Mouse (Mus musculus) thymus, adult 2 months (tissue): ENCODE measurements around the gene Iqch. TPM values are rescaled to one million over a fixed set of nuclear protein-coding genes. Genes with fewer than 3 reads are reported as not detected.

Experiments
- DNase-seq: peaks from one replicate; pipeline ENCODE4 v3.0.0; 2021
- H3K27ac ChIP-seq: fragments of 200-500 bp; 2 replicates; pipeline ENCODE4 v1.5.1; 2012; ENCODE audit warnings: low read length, control low read depth; ENCODE audit not compliant: control insufficient read depth, insufficient read depth
- H3K27me3 ChIP-seq: fragments of 200-500 bp; 2 replicates; pipeline ENCODE4 v1.6.1; 2012; ENCODE audit warnings: mild to moderate bottlenecking, low read length, moderate library complexity, mixed read lengths; ENCODE audit not compliant: control insufficient read depth, insufficient read depth
- H3K36me3 ChIP-seq: fragments of 200-500 bp; 2 replicates; pipeline ENCODE4 v1.6.1; 2012; ENCODE audit warnings: mild to moderate bottlenecking, low read length, moderate library complexity; ENCODE audit not compliant: control insufficient read depth, insufficient read depth
- H3K4me1 ChIP-seq: fragments of 200-500 bp; replicated peaks from 2 replicates; pipeline ENCODE4 v1.6.1; 2012; ENCODE audit warnings: low read length; ENCODE audit not compliant: control insufficient read depth, insufficient read depth
- H3K4me3 ChIP-seq: fragments of 200-500 bp; 2 replicates; pipeline ENCODE4 v1.5.1; 2012; ENCODE audit warnings: mild to moderate bottlenecking, low read length, control low read depth, moderate library complexity; ENCODE audit not compliant: control insufficient read depth, insufficient read depth
- CTCF ChIP-seq: fragments of 200-500 bp; IDR thresholded peaks from 2 replicates; pipeline ENCODE4 v1.5.1; 2012; ENCODE audit warnings: mild to moderate bottlenecking, control low read depth, low read length, moderate library complexity, borderline replicate concordance; ENCODE audit not compliant: control insufficient read depth, poor library complexity, insufficient read depth; ENCODE audit errors: extremely low read depth
- POLR2A ChIP-seq: fragments of 200-500 bp; IDR thresholded peaks from 2 replicates; pipeline ENCODE4 v1.6.1; 2012; ENCODE audit warnings: mild to moderate bottlenecking, low read length, control low read depth, moderate library complexity; ENCODE audit not compliant: control insufficient read depth, poor library complexity, insufficient read depth; ENCODE audit errors: extremely low read depth
- WGBS: fragments of 180-500 bp; shearing (Covaris S2); methylation state at CpG from one replicate; pipeline ENCODE4 v1.1.7; 2018; 5-methylcytosine and 5-hydroxymethylcytosine counted together
- polyA plus RNA-seq: library from polyadenylated mRNA; depleted of rRNA; stranded (reverse); fragments of >200 nt; gene quantifications from 2 replicates; pipeline ENCODE4 v1.2.3, GENCODE M21; 2012

Gene Iqch
- polyA plus RNA-seq, 1 experiment = 0.16 TPM

GRCm38 (mm10) chr9:63645084-63645483 is 42.8 kb upstream of the Iqch start:
- peaks cover 36% of the 10 kb centered on the region for H3K36me3 ChIP-seq
- WGBS = 95% methylated on average over 8 of the region's 8 CpGs
- no peak overlapping the region for H3K4me3 ChIP-seq
- DNase-seq = no peak
- no peaks in the 10 kb centered on the region for H3K27me3 ChIP-seq
- TF ChIP-seq CTCF (no peak), POLR2A (no peak)
- no peak overlapping the region for H3K27ac ChIP-seq
- peaks cover 4% of the 10 kb centered on the region; the same call in 1 of the 2 replicates for H3K4me1 ChIP-seq

DNA sequence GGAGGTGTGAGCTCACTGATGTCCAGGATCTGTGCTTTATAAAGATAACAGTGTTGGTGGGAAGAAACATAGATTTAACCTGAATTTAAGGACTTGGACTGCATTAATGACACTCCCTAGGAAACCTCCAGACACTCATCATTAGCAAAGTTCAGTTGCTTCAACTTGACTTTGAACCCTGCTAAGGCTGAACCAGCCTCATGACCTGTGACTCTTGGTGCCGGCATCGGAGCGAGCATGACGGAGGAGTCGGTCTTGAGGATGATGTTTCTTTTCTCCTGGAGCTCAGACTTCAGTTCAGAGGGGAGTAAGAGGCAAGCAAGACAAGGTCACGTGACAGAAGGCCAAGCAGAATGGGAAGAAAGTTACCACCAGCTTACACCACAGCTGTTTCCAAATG is 41.7 kb upstream of the Iqch start:
- no peak for DNase-seq
- 97% methylated on average over 6 of the region's 6 CpGs for WGBS
- no peak overlapping the region for H3K27ac ChIP-seq
- TF ChIP-seq POLR2A = no peak
- TF ChIP-seq CTCF = no peak
- peaks cover 4% of the 10 kb centered on the region; the same call in 1 of the 2 replicates for H3K4me1 ChIP-seq
- no peak overlapping the region for H3K4me3 ChIP-seq
- peaks cover 35% of the 10 kb centered on the region; the same call in 1 of the 2 replicates for H3K36me3 ChIP-seq
- no peaks in the 10 kb centered on the region for H3K27me3 ChIP-seq

- DNase-seq = no peak
- no peak for TF ChIP-seq POLR2A
- TF ChIP-seq CTCF = no peak
- peaks cover 33% of the 10 kb centered on the region for H3K36me3 ChIP-seq
- H3K27me3 ChIP-seq = no peaks in the 10 kb centered on the region
- WGBS = 79% methylated on average over 4 of the region's 4 CpGs
- H3K4me1 ChIP-seq = no peaks in the 10 kb centered on the region
- no peak overlapping the region for H3K27ac ChIP-seq
- no peak overlapping the region for H3K4me3 ChIP-seq
These were observed 39.8 kb upstream of the Iqch start for GRCm38 (mm10) chr9:63641983-63642646.

DNA sequence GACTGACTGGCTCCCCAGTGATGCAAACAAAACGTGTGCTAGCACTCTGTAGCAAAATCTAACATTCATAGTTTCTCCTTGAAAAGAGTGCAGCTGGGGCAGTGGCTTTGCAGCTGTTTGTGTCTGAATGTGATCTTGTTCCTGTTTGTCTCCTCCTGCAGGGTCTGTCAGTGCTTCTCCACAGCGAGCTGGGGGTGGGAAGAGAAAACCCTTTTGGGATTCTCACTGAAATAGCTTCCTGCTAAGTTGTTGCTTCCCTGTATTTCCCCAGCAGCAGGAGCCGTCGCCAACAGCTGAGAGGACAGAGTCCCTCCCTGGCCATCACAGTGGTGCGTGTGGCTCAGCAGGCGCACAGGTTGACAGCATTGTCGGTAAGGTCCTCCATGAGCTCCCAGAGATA is 33.8 kb upstream of the Iqch start:
- WGBS = 92% methylated on average over 7 of the region's 7 CpGs
- peaks cover 48% of the 10 kb centered on the region for H3K36me3 ChIP-seq
- H3K4me1 ChIP-seq = no peaks in the 10 kb centered on the region
- DNase-seq = no peak
- H3K4me3 ChIP-seq = no peak overlapping the region
- TF ChIP-seq CTCF (no peak), POLR2A (no peak)
- H3K27ac ChIP-seq = no peak overlapping the region
- no peaks in the 10 kb centered on the region for H3K27me3 ChIP-seq

- Histone ChIP-seq H3K4me3 (no peak overlapping the region), H3K4me1 (no peaks in the 10 kb centered on the region), H3K36me3 (peaks cover 43% of the 10 kb centered on the region), H3K27ac (no peak overlapping the region), H3K27me3 (no peaks in the 10 kb centered on the region)
- TF ChIP-seq POLR2A (no peak), CTCF (no peak)
- DNase-seq = no peak
- WGBS = 93% methylated on average over 7 of the region's 7 CpGs
These were observed 31.0 kb upstream of the Iqch start for GRCm38 (mm10) chr9:63633334-63633733.

GRCm38 (mm10) chr9:63632924-63633323 is 30.6 kb upstream of the Iqch start:
- H3K27ac ChIP-seq = no peak overlapping the region

More at GRCm38 (mm10) chr9:63632924-63633323, 30.6 kb upstream of the Iqch start:
- no peaks in the 10 kb centered on the region for H3K4me1 ChIP-seq
- H3K36me3 ChIP-seq = peaks cover 43% of the 10 kb centered on the region
- DNase-seq = no peak
- TF ChIP-seq POLR2A = no peak
- no peak for TF ChIP-seq CTCF
- WGBS = 95% methylated on average over 11 of the region's 11 CpGs
- H3K4me3 ChIP-seq = no peak overlapping the region
- no peaks in the 10 kb centered on the region for H3K27me3 ChIP-seq
